Mouse (Mus musculus): ENCODE results near the gene Plpp7. TPM values are rescaled to one million over a fixed set of nuclear protein-coding genes. Genes with fewer than 3 reads are reported as not detected.
A peak's percentile ranks its signal among the peaks of the same experiment; 100 is the strongest.

Plpp7 gene
- polyA plus RNA-seq, 1 experiment from 2014 or later: 2.0 TPM

- ATAC-seq (ENCODE audit: insufficient read depth): peak; percentile 17; the same call in 1 of the 2 replicates
- H3K4me2 ChIP-seq: peak overlapping the region; percentile 89
- peak overlapping the region; percentile 88 for H3K4me3 ChIP-seq (replicated peaks)
- H3K9me3 ChIP-seq (replicated peaks): no peaks in the 10 kb centered on the region
- peaks cover 75% of the 10 kb centered on the region for H3K4me1 ChIP-seq (replicated peaks)
- H3K27me3 ChIP-seq: no peaks in the 10 kb centered on the region
- WGBS (ENCODE audit: insufficient replicate concordance): 26% methylated on average over 13 of the region's 13 CpGs
- H3K27ac ChIP-seq (replicated peaks): peak overlapping the region; percentile 93
- H3K9ac ChIP-seq: peak overlapping the region; percentile 95
- H3K36me3 ChIP-seq (replicated peaks): no peaks in the 10 kb centered on the region
These were observed 57.9 kb downstream of the Plpp7 start for GRCm38 (mm10) chr2:32153041-32153790.

- H3K9me3 ChIP-seq (replicated peaks): no peaks in the 10 kb centered on the region
- peak overlapping the region; percentile 89 for H3K4me2 ChIP-seq
- peak overlapping the region; percentile 88 for H3K4me3 ChIP-seq (replicated peaks)
- H3K27ac ChIP-seq (replicated peaks): peak overlapping the region; percentile 93
- 43% methylated on average over 4 of the region's 4 CpGs for WGBS (ENCODE audit: insufficient replicate concordance)
- no peaks in the 10 kb centered on the region for H3K36me3 ChIP-seq (replicated peaks)
- peak overlapping the region; percentile 95; the same call in 1 of the 2 replicates for H3K9ac ChIP-seq
- peaks cover 79% of the 10 kb centered on the region for H3K4me1 ChIP-seq (replicated peaks)
- H3K27me3 ChIP-seq: no peaks in the 10 kb centered on the region
- ATAC-seq (ENCODE audit: insufficient read depth): no peak
These were observed 58.4 kb downstream of the Plpp7 start for GRCm38 (mm10) chr2:32153791-32154119.

GRCm38 (mm10) chr2:32154334-32154997 is 59.1 kb downstream of the Plpp7 start:
- H3K4me1 ChIP-seq (replicated peaks): peaks cover 86% of the 10 kb centered on the region
- H3K27me3 ChIP-seq: no peaks in the 10 kb centered on the region
- peak overlapping the region; percentile 93 for H3K27ac ChIP-seq (replicated peaks)
- H3K4me3 ChIP-seq (replicated peaks): peak overlapping the region; percentile 88; the same call in 1 of the 2 replicates
- no peaks in the 10 kb centered on the region for H3K9me3 ChIP-seq (replicated peaks)
- H3K4me2 ChIP-seq: peak overlapping the region; percentile 89
- H3K9ac ChIP-seq: no peak overlapping the region
- WGBS (ENCODE audit: insufficient replicate concordance): 17% methylated on average over 9 of the region's 9 CpGs
- no peaks in the 10 kb centered on the region for H3K36me3 ChIP-seq (replicated peaks)
- no peak for ATAC-seq (ENCODE audit: insufficient read depth)

GRCm38 (mm10) chr2:32154998-32155541 is 59.7 kb downstream of the Plpp7 start:
- H3K36me3 ChIP-seq (replicated peaks): 0 out of 2 replicates have a peak, but pooled peaks cover under 1% of the 10 kb centered on the region
- peak overlapping the region; percentile 89 for H3K4me2 ChIP-seq
- no peaks in the 10 kb centered on the region for H3K9me3 ChIP-seq (replicated peaks)
- no peak overlapping the region for H3K9ac ChIP-seq
- WGBS (ENCODE audit: insufficient replicate concordance): 24% methylated on average over 7 of the region's 7 CpGs
- H3K4me3 ChIP-seq (replicated peaks): no peak overlapping the region
- H3K27me3 ChIP-seq: no peaks in the 10 kb centered on the region
- ATAC-seq (ENCODE audit: insufficient read depth): no peak
- H3K27ac ChIP-seq (replicated peaks): peak overlapping the region; percentile 93
- peaks cover 92% of the 10 kb centered on the region for H3K4me1 ChIP-seq (replicated peaks)

GRCm38 (mm10) chr2:32155614-32156013 is 60.3 kb downstream of the Plpp7 start:
- Histone ChIP-seq H3K36me3 (replicated peaks) (0 out of 2 replicates have a peak, but pooled peaks cover 6% of the 10 kb centered on the region), H3K4me2 (0 out of 2 replicates have a peak overlapping the region, but pooled peaks have one; percentile 89), H3K4me1 (replicated peaks) (peaks cover 92% of the 10 kb centered on the region), H3K9ac (no peak overlapping the region), H3K27ac (replicated peaks) (peak overlapping the region; percentile 93), H3K9me3 (replicated peaks) (no peaks in the 10 kb centered on the region), H3K4me3 (replicated peaks) (no peak overlapping the region), H3K27me3 (no peaks in the 10 kb centered on the region)
- WGBS (ENCODE audit: insufficient replicate concordance): 45% methylated on average over 6 of the region's 6 CpGs
- ATAC-seq (ENCODE audit: insufficient read depth): no peak

GRCm38 (mm10) chr2:32156645-32157044 is 61.3 kb downstream of the Plpp7 start:
- H3K4me1 ChIP-seq (replicated peaks): peaks cover 91% of the 10 kb centered on the region
- 74% methylated on average over 10 of the region's 10 CpGs for WGBS (ENCODE audit: insufficient replicate concordance)
- 0 out of 2 replicates have a peak, but pooled peaks cover 8% of the 10 kb centered on the region for H3K36me3 ChIP-seq (replicated peaks)
- H3K4me2 ChIP-seq: no peak overlapping the region
- ATAC-seq (ENCODE audit: insufficient read depth): no peak
- no peak overlapping the region for H3K9ac ChIP-seq
- H3K9me3 ChIP-seq (replicated peaks): no peaks in the 10 kb centered on the region
- H3K27me3 ChIP-seq: no peaks in the 10 kb centered on the region
- no peak overlapping the region for H3K4me3 ChIP-seq (replicated peaks)
- H3K27ac ChIP-seq (replicated peaks): no peak overlapping the region

- ATAC-seq (ENCODE audit: insufficient read depth): no peak
- H3K27ac ChIP-seq (replicated peaks): no peak overlapping the region
These were observed 62.0 kb downstream of the Plpp7 start for GRCm38 (mm10) chr2:32157328-32157727.

GRCm38 (mm10) chr2:32158616-32159239 is 63.4 kb downstream of the Plpp7 start:
- H3K4me1 ChIP-seq (replicated peaks): peaks cover 91% of the 10 kb centered on the region
- no peak overlapping the region for H3K27ac ChIP-seq (replicated peaks)
- H3K4me3 ChIP-seq (replicated peaks): no peak overlapping the region
- no peaks in the 10 kb centered on the region for H3K27me3 ChIP-seq
- ATAC-seq (ENCODE audit: insufficient read depth): peak; percentile 13; the same call in 1 of the 2 replicates
- H3K4me2 ChIP-seq: no peak overlapping the region
- WGBS (ENCODE audit: insufficient replicate concordance): 67% methylated on average over 12 of the region's 12 CpGs
- no peak overlapping the region for H3K9ac ChIP-seq
- H3K36me3 ChIP-seq (replicated peaks): 0 out of 2 replicates have a peak, but pooled peaks cover 8% of the 10 kb centered on the region
- H3K9me3 ChIP-seq (replicated peaks): no peaks in the 10 kb centered on the region

More at GRCm38 (mm10) chr2:32157328-32157727, 62.0 kb downstream of the Plpp7 start:
- H3K9ac ChIP-seq: no peak overlapping the region
- H3K4me3 ChIP-seq (replicated peaks): no peak overlapping the region
- WGBS (ENCODE audit: insufficient replicate concordance): 63% methylated on average over 4 of the region's 4 CpGs
- 0 out of 2 replicates have a peak, but pooled peaks cover 8% of the 10 kb centered on the region for H3K36me3 ChIP-seq (replicated peaks)
- no peak overlapping the region for H3K4me2 ChIP-seq
- peaks cover 91% of the 10 kb centered on the region for H3K4me1 ChIP-seq (replicated peaks)
- no peaks in the 10 kb centered on the region for H3K9me3 ChIP-seq (replicated peaks)
- H3K27me3 ChIP-seq: no peaks in the 10 kb centered on the region

Small RNA genes within 50 kb of the gene (microRNA-seq; reads per million reads assigned to microRNA genes)
- gene Mir7674: not detected

Other genes with a start within 250 kb of the Plpp7 start
- gene Fibcd1, start 249.5 kb upstream of the Plpp7 start, polyA plus RNA-seq (2015; fragmentation: Nextera tagmentation; extraction: Ambion mirVana): 0.02 TPM in 1 of 2 replicates, not detected in the other
- gene Lamc3, start 208.2 kb upstream of the Plpp7 start, polyA plus RNA-seq (2015; fragmentation: Nextera tagmentation; extraction: Ambion mirVana): 0.06 TPM in 1 of 2 replicates, not detected in the other
- 1.2 and 1.5 TPM in 2 replicates for gene Aif1l, start 145.4 kb upstream of the Plpp7 start, polyA plus RNA-seq (2015; fragmentation: Nextera tagmentation; extraction: Ambion mirVana)
- 40.5 and 44.7 TPM in 2 replicates for gene Nup214, start 121.1 kb upstream of the Plpp7 start, polyA plus RNA-seq (2015; fragmentation: Nextera tagmentation; extraction: Ambion mirVana)
- 11.4 TPM in 2 replicates for gene Fam78a, start 10.7 kb upstream of the Plpp7 start, polyA plus RNA-seq (2015; fragmentation: Nextera tagmentation; extraction: Ambion mirVana)
- gene Prrc2b, start 55.6 kb downstream of the Plpp7 start, polyA plus RNA-seq (2015; fragmentation: Nextera tagmentation; extraction: Ambion mirVana): 8.3 and 9.6 TPM in 2 replicates
- gene Pomt1, start 141.1 kb downstream of the Plpp7 start, polyA plus RNA-seq (2015; fragmentation: Nextera tagmentation; extraction: Ambion mirVana): 11.9 and 14.9 TPM in 2 replicates
- 24.9 and 33.4 TPM in 2 replicates for gene Uck1, start 164.6 kb downstream of the Plpp7 start, polyA plus RNA-seq (2015; fragmentation: Nextera tagmentation; extraction: Ambion mirVana)
- 7.9 and 10.2 TPM in 2 replicates for gene Golga2, start 191.9 kb downstream of the Plpp7 start, polyA plus RNA-seq (2015; fragmentation: Nextera tagmentation; extraction: Ambion mirVana)
- gene Swi5, start 192.5 kb downstream of the Plpp7 start, polyA plus RNA-seq (2015; fragmentation: Nextera tagmentation; extraction: Ambion mirVana): 156 and 158 TPM in 2 replicates

Measured in liver, embryonic 15.5 days (tissue).